Mouse (Mus musculus): Measurements from ENCODE around the gene Qtrt2. TPM values are rescaled to one million over a fixed set of nuclear protein-coding genes. Genes with fewer than 3 reads are reported as not detected.

Gene Qtrt2
- polyA plus RNA-seq, 1 experiment from 2014 or later, result 22.8 TPM

- TF ChIP-seq CTCF (IDR thresholded peaks at IDR 0.05; ENCODE audit: low read depth), result no peak
- Histone ChIP-seq H3K27ac (no peak overlapping the region), H3K4me3 (replicated peaks; ENCODE audit: low read depth, low read length) (no peak overlapping the region), H3K4me2 (ENCODE audit: low read length) (no peak overlapping the region), H3K27me3 (ENCODE audit: insufficient read depth, low read length) (no peaks in the 10 kb centered on the region), H3K4me1 (replicated peaks; ENCODE audit: insufficient read depth, low read length) (no peaks in the 10 kb centered on the region), H3K9me3 (replicated peaks; ENCODE audit: low read length) (no peaks in the 10 kb centered on the region), H3K9ac (ENCODE audit: low read depth, low read length) (no peak overlapping the region), H3K36me3 (ENCODE audit: insufficient read depth, low read length) (no peaks in the 10 kb centered on the region)
- WGBS, result 87% methylated on average over 3 of the region's 3 CpGs
- no peak for ATAC-seq (replicated peaks; ENCODE audit: low FRiP score, low read depth)
- DNase-seq (ENCODE audit: low spot score), result no peak
Measured at GRCm38 (mm10) chr16:43945351-43945750, 18.7 kb upstream of the Qtrt2 start.

DNA sequence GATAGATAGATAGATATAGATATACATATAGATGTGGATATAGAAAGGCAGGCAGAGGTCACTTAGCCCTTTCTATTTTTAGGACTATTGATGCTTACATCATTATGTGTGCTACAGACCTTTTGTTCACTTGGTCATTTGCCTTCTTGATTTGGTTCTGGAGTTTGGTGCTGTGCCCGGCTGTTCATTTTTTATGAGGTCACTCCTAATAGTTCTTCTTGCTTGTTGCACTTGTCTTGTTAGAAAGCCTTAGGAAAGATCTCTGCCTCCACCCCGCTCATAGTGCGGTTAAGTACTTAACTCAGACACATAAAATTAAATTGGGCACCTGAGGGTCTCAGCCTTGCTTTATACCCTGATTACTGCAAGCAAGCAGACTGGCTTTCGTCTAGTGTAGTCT, 14.2 kb upstream of the Qtrt2 start:
- WGBS, result 88% methylated on average over 4 of the region's 4 CpGs
- ATAC-seq (replicated peaks; ENCODE audit: low FRiP score, low read depth) (no peak), DNase-seq (ENCODE audit: low spot score) (no peak)
- H3K4me3 ChIP-seq (replicated peaks; ENCODE audit: low read depth, low read length), result no peak overlapping the region
- no peaks in the 10 kb centered on the region for H3K9me3 ChIP-seq (replicated peaks; ENCODE audit: low read length)
- no peaks in the 10 kb centered on the region for H3K27me3 ChIP-seq (ENCODE audit: insufficient read depth, low read length)
- TF ChIP-seq CTCF (IDR thresholded peaks at IDR 0.05; ENCODE audit: low read depth), result no peak
- no peak overlapping the region for H3K4me2 ChIP-seq (ENCODE audit: low read length)
- H3K4me1 ChIP-seq (replicated peaks; ENCODE audit: insufficient read depth, low read length), result no peaks in the 10 kb centered on the region
- H3K36me3 ChIP-seq (ENCODE audit: insufficient read depth, low read length), result no peaks in the 10 kb centered on the region
- no peak overlapping the region for H3K27ac ChIP-seq
- no peak overlapping the region for H3K9ac ChIP-seq (ENCODE audit: low read depth, low read length)

GRCm38 (mm10) chr16:43935892-43936291, 9.3 kb upstream of the Qtrt2 start:
- no peak overlapping the region for H3K4me2 ChIP-seq (ENCODE audit: low read length)
- 65% methylated on average over 3 of the region's 3 CpGs for WGBS
- no peak overlapping the region for H3K27ac ChIP-seq
- no peak overlapping the region for H3K9ac ChIP-seq (ENCODE audit: low read depth, low read length)
- no peaks in the 10 kb centered on the region for H3K9me3 ChIP-seq (replicated peaks; ENCODE audit: low read length)
- H3K4me3 ChIP-seq (replicated peaks; ENCODE audit: low read depth, low read length), result no peak overlapping the region
- no peaks in the 10 kb centered on the region for H3K36me3 ChIP-seq (ENCODE audit: insufficient read depth, low read length)
- H3K27me3 ChIP-seq (ENCODE audit: insufficient read depth, low read length), result no peaks in the 10 kb centered on the region
- DNase-seq (ENCODE audit: low spot score) (no peak), ATAC-seq (replicated peaks; ENCODE audit: low FRiP score, low read depth) (no peak)
- no peak for TF ChIP-seq CTCF (IDR thresholded peaks at IDR 0.05; ENCODE audit: low read depth)
- H3K4me1 ChIP-seq (replicated peaks; ENCODE audit: insufficient read depth, low read length), result no peaks in the 10 kb centered on the region

GRCm38 (mm10) chr16:43935367-43935766, 8.8 kb upstream of the Qtrt2 start:
- 65% methylated on average over 3 of the region's 3 CpGs for WGBS
- Histone ChIP-seq H3K36me3 (ENCODE audit: insufficient read depth, low read length) (no peaks in the 10 kb centered on the region), H3K4me1 (replicated peaks; ENCODE audit: insufficient read depth, low read length) (no peaks in the 10 kb centered on the region), H3K9ac (ENCODE audit: low read depth, low read length) (no peak overlapping the region), H3K4me2 (ENCODE audit: low read length) (no peak overlapping the region), H3K27ac (no peak overlapping the region), H3K4me3 (replicated peaks; ENCODE audit: low read depth, low read length) (no peak overlapping the region), H3K27me3 (ENCODE audit: insufficient read depth, low read length) (no peaks in the 10 kb centered on the region), H3K9me3 (replicated peaks; ENCODE audit: low read length) (no peaks in the 10 kb centered on the region)
- ATAC-seq (replicated peaks; ENCODE audit: low FRiP score, low read depth), result no peak
- no peak for DNase-seq (ENCODE audit: low spot score)
- no peak for TF ChIP-seq CTCF (IDR thresholded peaks at IDR 0.05; ENCODE audit: low read depth)

DNA sequence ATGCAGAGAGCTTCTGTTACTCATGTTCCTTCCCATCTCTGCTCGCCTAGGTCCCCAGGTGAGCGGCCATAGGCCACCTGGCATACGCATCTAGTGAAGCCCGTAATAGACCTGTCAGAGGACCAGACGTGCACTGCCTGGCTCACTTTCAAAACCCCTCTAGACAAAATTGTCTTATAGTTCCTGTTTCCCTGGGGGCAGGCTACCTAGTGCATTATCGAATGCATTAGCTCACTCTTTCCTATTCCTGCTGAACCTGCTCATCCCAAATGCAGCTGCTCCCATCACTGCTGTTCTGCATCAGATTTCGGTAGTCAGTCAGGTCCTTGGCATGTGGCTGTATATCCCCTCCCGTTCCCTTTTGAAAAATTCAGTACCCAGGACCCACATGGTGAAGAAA, 8.2 kb upstream of the Qtrt2 start:
- H3K27ac ChIP-seq, result no peak overlapping the region
- WGBS, result 89% methylated on average over 8 of the region's 8 CpGs
- TF ChIP-seq CTCF (IDR thresholded peaks at IDR 0.05; ENCODE audit: low read depth), result no peak

GRCm38 (mm10) chr16:43933041-43933440, 6.4 kb upstream of the Qtrt2 start:
- Histone ChIP-seq H3K9me3 (replicated peaks; ENCODE audit: low read length) (no peaks in the 10 kb centered on the region), H3K27ac (no peak overlapping the region), H3K27me3 (ENCODE audit: insufficient read depth, low read length) (no peaks in the 10 kb centered on the region), H3K36me3 (ENCODE audit: insufficient read depth, low read length) (no peaks in the 10 kb centered on the region), H3K9ac (ENCODE audit: low read depth, low read length) (no peak overlapping the region), H3K4me1 (replicated peaks; ENCODE audit: insufficient read depth, low read length) (no peaks in the 10 kb centered on the region), H3K4me3 (replicated peaks; ENCODE audit: low read depth, low read length) (no peak overlapping the region), H3K4me2 (ENCODE audit: low read length) (no peak overlapping the region)
- no peak for TF ChIP-seq CTCF (IDR thresholded peaks at IDR 0.05; ENCODE audit: low read depth)
- ATAC-seq (replicated peaks; ENCODE audit: low FRiP score, low read depth), result no peak
- DNase-seq (ENCODE audit: low spot score), result no peak
- WGBS, result 86% methylated on average over 6 of the region's 6 CpGs

More for the DNA sequence above, 8.2 kb upstream of the Qtrt2 start:
- Histone ChIP-seq H3K27me3 (ENCODE audit: insufficient read depth, low read length) (no peaks in the 10 kb centered on the region), H3K4me2 (ENCODE audit: low read length) (no peak overlapping the region), H3K4me1 (replicated peaks; ENCODE audit: insufficient read depth, low read length) (no peaks in the 10 kb centered on the region), H3K36me3 (ENCODE audit: insufficient read depth, low read length) (no peaks in the 10 kb centered on the region), H3K9ac (ENCODE audit: low read depth, low read length) (no peak overlapping the region), H3K9me3 (replicated peaks; ENCODE audit: low read length) (no peaks in the 10 kb centered on the region), H3K4me3 (replicated peaks; ENCODE audit: low read depth, low read length) (no peak overlapping the region)
- no peak for ATAC-seq (replicated peaks; ENCODE audit: low FRiP score, low read depth)
- no peak for DNase-seq (ENCODE audit: low spot score)

DNA sequence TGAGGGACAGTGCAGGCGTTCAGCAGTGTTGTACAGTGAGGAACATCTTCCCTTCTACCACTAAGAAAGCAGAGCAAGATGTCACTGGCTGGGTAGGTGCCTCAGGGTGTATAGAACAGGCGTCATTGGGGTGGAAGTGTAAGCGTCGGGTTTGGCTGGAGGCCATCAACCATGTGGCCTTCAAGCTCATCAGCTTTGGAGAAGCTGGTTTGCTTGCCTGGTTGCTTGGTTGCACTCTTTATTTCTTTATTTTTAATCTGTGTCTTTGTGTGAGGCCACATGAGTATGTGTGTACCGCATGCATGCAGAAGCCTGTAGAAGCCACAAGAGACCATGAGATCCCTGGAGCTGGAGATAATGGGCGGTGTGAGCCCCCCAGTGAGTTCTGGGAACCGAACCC, 5.7 kb upstream of the Qtrt2 start:
- no peak for TF ChIP-seq CTCF (IDR thresholded peaks at IDR 0.05; ENCODE audit: low read depth)
- Histone ChIP-seq H3K4me3 (replicated peaks; ENCODE audit: low read depth, low read length) (no peak overlapping the region), H3K27ac (no peak overlapping the region)

More for the DNA sequence above, 5.7 kb upstream of the Qtrt2 start:
- H3K9me3 ChIP-seq (replicated peaks; ENCODE audit: low read length), result no peaks in the 10 kb centered on the region
- no peak for DNase-seq (ENCODE audit: low spot score)
- no peak overlapping the region for H3K4me2 ChIP-seq (ENCODE audit: low read length)
- WGBS, result 90% methylated on average over 7 of the region's 7 CpGs
- ATAC-seq (replicated peaks; ENCODE audit: low FRiP score, low read depth), result no peak
- H3K36me3 ChIP-seq (ENCODE audit: insufficient read depth, low read length), result no peaks in the 10 kb centered on the region
- no peaks in the 10 kb centered on the region for H3K27me3 ChIP-seq (ENCODE audit: insufficient read depth, low read length)
- H3K4me1 ChIP-seq (replicated peaks; ENCODE audit: insufficient read depth, low read length), result no peaks in the 10 kb centered on the region
- no peak overlapping the region for H3K9ac ChIP-seq (ENCODE audit: low read depth, low read length)
